Mouse (Mus musculus): ENCODE measurements around the gene Hoxb3. TPM values are rescaled to one million over a fixed set of nuclear protein-coding genes. Genes with fewer than 3 reads are reported as not detected.
A peak's percentile ranks its signal among the peaks of the same experiment; 100 is the strongest.

Hoxb3 gene
- polyA plus RNA-seq, 1 experiment from 2014 or later: 21.2 TPM

DNA sequence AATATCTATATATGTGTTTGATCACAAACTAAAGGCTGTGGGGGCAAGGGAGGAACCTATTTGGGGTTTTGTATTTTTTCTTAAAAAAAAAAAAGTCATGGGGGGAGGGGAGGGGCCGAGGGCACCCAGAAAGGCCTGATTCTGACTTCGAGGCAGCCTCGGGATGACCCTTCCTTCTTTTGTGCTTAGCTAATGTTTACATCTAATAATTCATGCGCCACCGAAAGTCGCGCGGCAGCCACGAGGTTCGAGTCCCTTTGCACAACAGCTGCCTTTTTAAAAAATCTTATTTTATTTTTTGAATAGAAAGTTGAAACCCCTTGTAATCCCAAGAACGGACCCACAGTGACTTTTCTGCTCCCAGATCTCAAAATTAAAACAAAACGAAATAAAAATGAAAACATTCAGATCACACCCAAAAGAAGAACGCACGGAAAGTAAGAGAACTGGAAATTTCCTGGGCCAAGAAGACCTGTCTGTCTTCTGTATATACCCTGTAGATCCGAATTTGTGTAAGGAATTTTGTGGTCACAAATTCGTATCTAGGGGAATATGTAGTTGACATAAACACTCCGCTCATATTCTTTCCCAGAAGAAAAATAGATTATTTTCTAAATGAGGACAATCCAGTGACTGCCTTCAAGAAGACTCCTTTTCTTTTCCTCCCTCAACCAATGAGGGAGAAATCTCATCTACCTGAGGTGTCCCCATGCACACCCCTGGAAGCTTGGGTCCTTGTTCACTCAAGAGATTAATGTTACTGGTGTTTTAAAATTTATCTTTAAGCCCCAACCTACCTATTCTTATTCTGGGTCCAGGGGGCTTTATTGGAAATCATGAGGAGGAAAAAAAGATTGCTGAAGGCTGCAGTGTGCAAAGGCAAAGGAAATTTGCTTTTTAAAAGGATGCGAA, 6.2 kb upstream of the Hoxb3 start:
- peak overlapping the region; percentile 100 for H3K4me2 ChIP-seq (replicated peaks)
- no peak for ATAC-seq (ENCODE audit: low FRiP score, low read depth)
- H3K36me3 ChIP-seq: peaks cover 5% of the 10 kb centered on the region; the same call in 1 of the 2 replicates
- peaks cover 61% of the 10 kb centered on the region for H3K4me1 ChIP-seq
- peak overlapping the region; percentile 100 for H3K27ac ChIP-seq
- 4% methylated on average over 18 of the region's 18 CpGs for WGBS
- peak overlapping the region; percentile 100 for H3K9ac ChIP-seq
- H3K9me3 ChIP-seq: no peaks in the 10 kb centered on the region
- peak overlapping the region; percentile 99 for H3K4me3 ChIP-seq
- no peaks in the 10 kb centered on the region for H3K27me3 ChIP-seq (replicated peaks)

DNA sequence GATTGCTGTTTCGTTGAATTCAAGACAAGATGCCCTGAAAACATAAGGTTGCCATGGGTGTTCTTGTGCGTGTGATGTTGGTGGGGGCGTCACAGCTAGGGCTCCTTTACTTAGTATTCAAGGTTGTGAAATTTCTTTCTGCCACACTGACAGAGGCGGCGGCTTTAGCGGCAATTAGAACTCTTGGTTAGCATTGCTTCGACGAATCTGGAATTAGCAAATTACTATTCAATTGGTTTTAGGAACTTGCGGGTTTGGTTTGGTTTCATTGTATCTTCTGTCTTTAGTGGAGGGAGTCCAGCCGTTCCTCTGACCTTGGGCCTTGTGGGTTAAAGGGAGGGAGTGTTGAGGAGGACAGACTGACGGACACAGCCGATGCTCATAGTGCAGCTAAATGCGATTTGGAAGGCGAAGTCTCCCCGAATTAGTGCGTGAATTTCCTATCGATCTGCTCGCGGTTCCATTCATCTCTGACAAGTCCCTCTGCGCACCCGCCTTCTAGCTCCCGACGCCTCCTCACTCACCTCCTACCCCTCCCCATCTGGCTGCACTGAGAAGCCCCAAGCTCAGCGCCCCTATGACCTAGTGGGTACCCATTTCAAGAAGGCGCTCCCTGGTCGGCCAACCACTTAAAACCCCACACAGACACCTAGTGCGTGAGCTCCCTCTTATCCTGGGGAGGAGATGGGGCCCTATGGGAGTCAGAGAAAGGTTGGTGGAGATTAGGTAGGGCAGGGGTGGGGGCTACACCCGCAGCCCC, 5.3 kb upstream of the Hoxb3 start, which contains the start of gene Hoxb4:
Gene Hoxb4 (plus strand): TSS at position 660 of the 760 bp plus-strand sequence.
- Histone ChIP-seq H3K9ac (peak within 1 kb of the TSS; percentile 100), H3K27ac (peak within 1 kb of the TSS; percentile 100)

DNA sequence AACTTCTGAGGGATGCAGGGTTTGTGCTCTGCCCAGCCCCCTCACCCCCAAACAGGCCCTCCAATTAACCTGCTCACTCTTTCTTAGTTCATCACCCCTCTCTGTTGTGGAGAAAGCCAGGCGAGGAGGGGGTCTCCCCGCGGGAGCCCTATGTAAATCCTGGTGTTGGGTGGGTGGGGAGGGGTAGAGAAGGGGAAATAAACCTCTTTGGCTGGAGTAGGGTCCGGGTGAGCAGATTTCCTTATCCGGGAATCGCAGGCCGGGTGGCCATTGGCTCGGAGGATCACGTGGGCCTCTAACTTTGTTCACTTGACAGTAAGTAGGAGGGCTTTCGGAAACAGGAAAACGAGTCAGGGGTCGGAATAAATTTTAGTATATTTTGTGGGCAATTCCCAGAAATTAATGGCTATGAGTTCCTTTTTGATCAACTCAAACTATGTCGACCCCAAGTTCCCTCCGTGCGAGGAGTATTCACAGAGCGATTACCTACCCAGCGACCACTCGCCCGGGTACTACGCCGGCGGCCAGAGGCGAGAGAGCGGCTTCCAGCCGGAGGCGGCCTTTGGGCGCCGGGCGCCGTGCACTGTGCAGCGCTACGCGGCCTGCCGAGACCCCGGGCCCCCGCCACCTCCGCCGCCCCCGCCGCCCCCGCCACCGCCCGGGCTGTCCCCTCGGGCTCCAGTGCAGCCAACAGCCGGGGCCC, 4.6 kb upstream of the Hoxb3 start:
- under 1% methylated on average over 38 of the region's 45 CpGs for WGBS
- no peaks in the 10 kb centered on the region for H3K9me3 ChIP-seq

More for the DNA sequence above, 5.3 kb upstream of the Hoxb3 start, which contains the start of gene Hoxb4:
- WGBS: 2% methylated on average over 28 of the region's 28 CpGs
- H3K4me3 ChIP-seq: peak within 1 kb of the TSS; percentile 99
- 0 out of 2 replicates have a peak, but pooled peaks have one; percentile 8 for ATAC-seq (ENCODE audit: low FRiP score, low read depth)
- H3K36me3 ChIP-seq: peaks cover 5% of the 10 kb centered on the region; the same call in 1 of the 2 replicates
- H3K9me3 ChIP-seq: no peaks in the 10 kb centered on the region
- H3K4me2 ChIP-seq (replicated peaks): peak within 1 kb of the TSS; percentile 100
- peaks cover 61% of the 10 kb centered on the region for H3K4me1 ChIP-seq
- no peaks in the 10 kb centered on the region for H3K27me3 ChIP-seq (replicated peaks)

DNA sequence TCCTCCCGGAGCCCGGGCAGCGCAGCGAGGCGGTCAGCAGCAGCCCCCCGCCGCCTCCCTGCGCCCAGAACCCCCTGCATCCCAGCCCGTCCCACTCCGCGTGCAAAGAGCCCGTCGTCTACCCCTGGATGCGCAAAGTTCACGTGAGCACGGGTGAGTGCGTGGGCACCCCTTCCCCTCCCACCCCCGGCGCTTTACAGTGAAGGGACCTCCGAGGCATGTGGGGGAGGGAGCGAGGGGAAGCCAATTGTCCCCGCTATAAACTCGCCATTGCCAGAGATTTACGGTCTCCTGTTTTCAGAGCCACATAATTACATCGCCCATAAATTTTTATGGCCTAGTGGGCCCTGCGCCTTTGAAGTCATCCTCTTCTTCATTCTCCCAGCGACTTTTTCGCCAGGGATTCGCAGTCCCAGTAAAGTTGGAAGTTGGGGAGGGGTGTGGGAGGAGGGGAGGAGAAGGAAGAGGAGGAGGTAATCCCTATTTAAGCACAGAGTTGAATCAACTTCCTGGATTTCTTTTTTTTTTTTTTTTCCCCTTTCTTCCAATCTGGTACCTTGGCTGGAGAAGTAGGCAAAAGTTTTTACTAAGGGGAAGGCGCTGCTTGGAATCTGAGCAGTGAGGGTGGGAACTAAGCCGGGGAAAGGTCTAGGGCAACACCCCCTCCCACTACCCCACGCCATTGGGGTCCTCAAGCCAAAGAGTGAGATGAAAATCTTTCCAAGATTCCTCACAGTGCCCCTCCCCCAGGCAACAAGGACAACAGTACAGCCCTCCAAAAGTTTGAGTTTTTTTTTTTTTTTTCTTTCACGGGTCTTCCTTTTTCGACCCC, 3.8 kb upstream of the Hoxb3 start:
- Histone ChIP-seq H3K27ac (peak overlapping the region; percentile 100), H3K36me3 (peaks cover 5% of the 10 kb centered on the region; the same call in 1 of the 2 replicates), H3K27me3 (replicated peaks) (no peaks in the 10 kb centered on the region), H3K4me2 (replicated peaks) (peak overlapping the region; percentile 100), H3K9ac (peak overlapping the region; percentile 100), H3K9me3 (no peaks in the 10 kb centered on the region), H3K4me3 (peak overlapping the region; percentile 99), H3K4me1 (peaks cover 55% of the 10 kb centered on the region)
- under 1% methylated on average over 34 of the region's 34 CpGs for WGBS
- peak; percentile 83 for ATAC-seq (ENCODE audit: low FRiP score, low read depth)

More for the DNA sequence above, 4.6 kb upstream of the Hoxb3 start:
- Histone ChIP-seq H3K9ac (peak overlapping the region; percentile 100), H3K36me3 (peaks cover 5% of the 10 kb centered on the region; the same call in 1 of the 2 replicates), H3K4me1 (peaks cover 58% of the 10 kb centered on the region), H3K27me3 (replicated peaks) (no peaks in the 10 kb centered on the region), H3K27ac (peak overlapping the region; percentile 100), H3K4me3 (peak overlapping the region; percentile 99), H3K4me2 (replicated peaks) (peak overlapping the region; percentile 100)
- ATAC-seq (ENCODE audit: low FRiP score, low read depth): peak; percentile 74

DNA sequence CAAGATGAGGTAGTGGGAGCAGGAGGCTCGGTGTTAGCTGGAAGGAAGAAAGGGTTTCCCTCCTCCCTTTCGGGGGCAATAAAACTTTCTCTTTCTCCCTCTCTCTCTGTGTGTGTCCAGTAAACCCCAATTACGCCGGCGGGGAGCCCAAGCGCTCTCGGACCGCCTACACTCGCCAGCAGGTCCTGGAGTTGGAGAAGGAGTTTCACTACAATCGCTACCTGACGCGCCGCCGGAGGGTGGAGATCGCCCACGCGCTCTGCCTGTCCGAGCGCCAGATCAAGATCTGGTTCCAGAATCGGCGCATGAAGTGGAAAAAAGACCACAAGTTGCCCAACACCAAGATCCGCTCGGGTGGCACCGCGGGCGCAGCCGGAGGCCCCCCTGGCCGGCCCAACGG, 3.2 kb upstream of the Hoxb3 start:
- Histone ChIP-seq H3K9me3 (no peaks in the 10 kb centered on the region), H3K36me3 (peaks cover 6% of the 10 kb centered on the region; the same call in 1 of the 2 replicates), H3K4me2 (replicated peaks) (peak overlapping the region; percentile 100), H3K4me1 (peaks cover 56% of the 10 kb centered on the region), H3K4me3 (peak overlapping the region; percentile 99), H3K9ac (peak overlapping the region; percentile 100), H3K27me3 (replicated peaks) (no peaks in the 10 kb centered on the region), H3K27ac (peak overlapping the region; percentile 100)
- ATAC-seq (ENCODE audit: low FRiP score, low read depth): no peak
- under 1% methylated on average over 29 of the region's 29 CpGs for WGBS

DNA sequence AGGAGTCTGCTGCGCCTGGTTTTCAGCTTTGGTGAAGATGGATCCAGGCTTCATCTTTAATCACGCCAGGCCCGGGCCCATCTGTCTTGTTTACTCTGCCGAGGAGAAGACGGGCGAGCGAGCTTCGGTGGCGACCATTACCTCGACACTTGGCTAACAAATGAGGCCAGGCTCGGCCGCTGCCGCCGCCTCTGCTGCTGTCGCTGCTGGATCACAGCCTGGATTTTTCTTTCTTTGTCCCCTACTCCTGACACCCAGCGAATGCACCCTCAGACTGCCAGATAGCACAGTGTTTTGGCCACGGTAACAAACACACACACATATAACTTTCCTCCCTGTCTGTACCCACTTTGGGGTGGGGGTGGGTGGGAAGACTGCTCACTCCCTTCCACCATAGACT, 2.4 kb upstream of the Hoxb3 start:
- under 1% methylated on average over 17 of the region's 17 CpGs for WGBS
- Histone ChIP-seq H3K9me3 (no peaks in the 10 kb centered on the region), H3K36me3 (peaks cover 12% of the 10 kb centered on the region; the same call in 1 of the 2 replicates), H3K4me3 (peak overlapping the region; percentile 99), H3K27me3 (replicated peaks) (no peaks in the 10 kb centered on the region), H3K9ac (peak overlapping the region; percentile 100), H3K4me2 (replicated peaks) (peak overlapping the region; percentile 100), H3K27ac (peak overlapping the region; percentile 100), H3K4me1 (peaks cover 56% of the 10 kb centered on the region)
- no peak for ATAC-seq (ENCODE audit: low FRiP score, low read depth)

DNA sequence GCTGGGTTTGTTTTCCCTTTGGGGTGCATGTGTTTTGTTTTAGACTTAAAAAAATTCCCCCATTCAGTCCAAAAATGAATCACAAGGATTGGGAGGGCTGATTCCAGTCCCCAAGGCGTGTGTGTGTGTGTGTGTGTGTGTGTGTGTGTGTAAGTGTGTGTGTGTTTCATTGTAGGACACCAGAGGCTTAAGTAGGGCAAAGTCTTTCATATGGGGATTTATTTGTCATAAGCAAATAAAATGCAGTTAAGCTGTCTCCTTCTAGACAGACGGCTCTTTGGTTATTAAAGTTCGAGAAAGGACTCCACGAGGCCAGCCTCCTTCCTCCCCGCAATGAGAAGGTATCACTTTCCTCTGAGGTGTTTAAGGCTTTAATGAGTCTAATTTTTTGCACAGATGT, 1.3 kb upstream of the Hoxb3 start:
- no peaks in the 10 kb centered on the region for H3K9me3 ChIP-seq
- H3K4me2 ChIP-seq (replicated peaks): peak overlapping the region; percentile 100
- H3K4me1 ChIP-seq: peaks cover 56% of the 10 kb centered on the region
- no peaks in the 10 kb centered on the region for H3K27me3 ChIP-seq (replicated peaks)
- 4% methylated on average over 5 of the region's 5 CpGs for WGBS
- ATAC-seq (ENCODE audit: low FRiP score, low read depth): no peak
- peak overlapping the region; percentile 100 for H3K9ac ChIP-seq
- peak overlapping the region; percentile 100 for H3K27ac ChIP-seq
- H3K36me3 ChIP-seq: peaks cover 16% of the 10 kb centered on the region; the same call in 1 of the 2 replicates
- peak overlapping the region; percentile 65 for H3K4me3 ChIP-seq

DNA sequence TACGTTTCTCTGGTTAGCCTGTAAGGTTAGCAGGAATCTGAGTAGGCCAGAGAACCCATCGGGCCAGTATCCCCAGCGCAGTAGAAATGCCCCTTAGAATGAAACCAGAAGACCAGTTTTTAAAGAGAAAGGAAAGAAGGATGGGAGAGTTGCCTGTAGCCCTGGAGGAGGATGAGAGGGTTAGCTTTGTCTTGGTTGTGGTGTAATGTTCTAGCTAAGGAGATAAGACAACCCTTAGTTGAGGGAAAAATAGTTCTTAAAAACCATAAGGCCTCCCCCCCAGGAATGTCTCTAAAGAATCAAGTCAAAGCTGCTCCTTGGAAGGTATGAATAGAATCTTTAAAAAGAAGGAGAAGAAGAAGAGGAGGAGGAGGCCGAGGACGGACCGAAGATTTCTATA, 388 bp upstream of the Hoxb3 start:
- Histone ChIP-seq H3K27me3 (replicated peaks) (no peaks in the 10 kb centered on the region), H3K4me2 (replicated peaks) (peak overlapping the region; percentile 100), H3K36me3 (peaks cover 16% of the 10 kb centered on the region; the same call in 1 of the 2 replicates), H3K4me3 (peak overlapping the region; percentile 65), H3K27ac (peak overlapping the region; percentile 100), H3K9me3 (no peaks in the 10 kb centered on the region), H3K4me1 (peaks cover 62% of the 10 kb centered on the region), H3K9ac (peak overlapping the region; percentile 100)
- 4% methylated on average over 6 of the region's 6 CpGs for WGBS
- ATAC-seq (ENCODE audit: low FRiP score, low read depth): no peak

DNA sequence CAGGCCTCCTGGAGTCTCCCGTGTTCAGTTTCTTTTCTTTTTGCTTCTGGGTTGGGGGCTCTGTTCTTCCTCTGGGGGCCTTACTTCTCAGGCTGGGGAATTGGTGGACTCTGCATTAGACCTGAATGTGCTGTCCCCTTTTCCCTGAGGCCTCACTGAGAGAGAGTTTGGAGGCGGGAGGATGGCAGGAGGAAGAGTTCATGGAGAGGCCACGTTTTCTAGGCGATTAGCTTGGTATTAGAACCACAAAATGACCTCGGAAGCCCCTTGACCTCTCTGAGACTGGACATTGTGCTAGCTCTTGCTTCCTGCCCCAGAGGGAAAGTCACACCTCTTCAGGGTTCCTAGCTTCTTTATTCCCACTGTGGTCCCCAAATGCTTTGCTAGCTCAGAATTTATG, 999 bp downstream of the Hoxb3 start:
- Histone ChIP-seq H3K4me3 (peak overlapping the region; percentile 65), H3K9ac (peak overlapping the region; percentile 100), H3K27me3 (replicated peaks) (no peaks in the 10 kb centered on the region), H3K27ac (peak overlapping the region; percentile 100), H3K9me3 (no peaks in the 10 kb centered on the region), H3K4me1 (peaks cover 68% of the 10 kb centered on the region), H3K36me3 (peaks cover 16% of the 10 kb centered on the region; the same call in 1 of the 2 replicates), H3K4me2 (replicated peaks) (peak overlapping the region; percentile 100)
- WGBS: 3% methylated on average over 5 of the region's 5 CpGs
- ATAC-seq (ENCODE audit: low FRiP score, low read depth): no peak

DNA sequence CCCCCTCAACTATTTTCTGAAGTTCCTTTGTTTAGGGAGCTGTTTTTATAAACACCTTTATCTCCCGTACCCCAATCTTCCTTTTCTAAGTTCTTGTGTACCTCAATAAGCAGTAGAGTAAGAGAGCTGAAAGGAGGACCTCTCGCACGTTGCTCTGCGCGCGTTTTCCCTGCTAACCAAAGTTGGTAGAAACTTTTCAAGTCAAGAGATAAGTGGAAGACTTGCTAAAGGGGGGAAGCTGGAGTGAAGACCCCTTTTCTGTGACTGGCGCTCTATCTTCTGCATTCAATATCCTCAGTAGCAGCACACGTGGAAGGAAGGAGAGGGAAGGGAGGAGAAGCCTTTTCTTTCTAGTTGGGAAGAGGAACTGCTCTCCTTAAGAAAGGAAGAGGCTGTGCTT, 1.8 kb downstream of the Hoxb3 start:
- H3K36me3 ChIP-seq: peaks cover 16% of the 10 kb centered on the region; the same call in 1 of the 2 replicates
- WGBS: 2% methylated on average over 8 of the region's 8 CpGs
- H3K27me3 ChIP-seq (replicated peaks): no peaks in the 10 kb centered on the region
- ATAC-seq (ENCODE audit: low FRiP score, low read depth): no peak
- peak overlapping the region; percentile 100 for H3K27ac ChIP-seq
- peak overlapping the region; percentile 100 for H3K9ac ChIP-seq
- H3K4me2 ChIP-seq (replicated peaks): peak overlapping the region; percentile 100
- H3K4me1 ChIP-seq: peaks cover 75% of the 10 kb centered on the region
- peak overlapping the region; percentile 65 for H3K4me3 ChIP-seq
- H3K9me3 ChIP-seq: no peaks in the 10 kb centered on the region
